Mouse (Mus musculus): ENCODE data around the gene Egln1. TPM values are rescaled to one million over a fixed set of nuclear protein-coding genes. Genes with fewer than 3 reads are reported as not detected.
A peak's percentile ranks its signal among the peaks of the same experiment; 100 is the strongest.

Gene Egln1
- polyA plus RNA-seq, 1 experiment from 2014 or later = 3.2 TPM

DNA sequence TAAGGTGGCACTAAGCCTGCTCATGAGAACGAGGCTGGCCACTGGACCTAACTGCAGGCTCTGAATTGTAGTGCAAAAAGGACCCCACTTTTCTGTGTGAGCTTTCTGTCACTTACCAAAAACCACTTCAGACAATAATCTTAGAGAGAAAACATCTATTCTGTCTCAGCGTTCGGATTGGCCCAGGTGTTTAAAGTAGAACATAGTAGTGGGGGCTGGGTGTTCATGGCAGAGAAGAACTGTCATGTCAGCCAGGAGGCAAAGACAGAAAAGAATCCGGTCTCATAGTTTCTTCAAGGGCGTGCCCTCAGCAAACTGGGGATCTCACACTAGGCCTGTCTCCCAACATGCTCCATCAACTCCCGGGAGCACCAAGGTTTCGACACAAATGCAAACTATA is 28.9 kb upstream of the Egln1 start:
- no peak for DNase-seq
- TF ChIP-seq CTCF (IDR thresholded peaks at IDR 0.05; ENCODE audit: low read depth) = no peak
- no peak for TF ChIP-seq EP300 (IDR thresholded peaks at IDR 0.05; ENCODE audit: low read depth)
- Histone ChIP-seq H3K4me3 (ENCODE audit: low read depth, low read length) (no peak overlapping the region), H3K9me3 (ENCODE audit: low read length) (0 out of 2 replicates have a peak, but pooled peaks cover 7% of the 10 kb centered on the region), H3K4me1 (ENCODE audit: insufficient read depth) (0 out of 2 replicates have a peak, but pooled peaks cover 3% of the 10 kb centered on the region), H3K27me3 (ENCODE audit: insufficient read depth, low read length) (no peaks in the 10 kb centered on the region), H3K9ac (replicated peaks) (no peak overlapping the region), H3K4me2 (ENCODE audit: low read depth, low read length) (no peak overlapping the region), H3K27ac (ENCODE audit: low read depth) (no peak overlapping the region), H3K36me3 (replicated peaks; ENCODE audit: insufficient read depth, low read length) (no peaks in the 10 kb centered on the region)
- no peak for ATAC-seq
- 75% methylated on average over 7 of the region's 7 CpGs for WGBS (ENCODE audit: insufficient replicate concordance)

DNA sequence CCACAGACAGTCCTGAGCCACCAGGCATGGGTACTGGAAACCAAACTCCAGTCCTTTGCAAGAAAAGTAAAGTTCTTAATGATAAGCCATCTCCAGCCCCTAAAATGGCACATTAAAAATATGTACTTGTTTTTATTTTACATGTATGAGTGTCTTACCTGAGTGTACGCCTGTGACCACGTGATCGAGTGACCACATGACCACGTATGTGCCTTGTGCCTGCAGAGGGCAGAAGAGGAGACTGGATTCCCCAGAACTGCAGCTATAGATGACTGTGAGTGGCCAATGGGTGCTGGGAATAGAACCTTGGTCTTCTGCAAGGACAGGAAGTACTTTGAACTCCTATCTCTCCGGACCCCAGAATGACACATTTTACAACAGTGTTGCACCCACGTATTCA is 27.1 kb upstream of the Egln1 start:
- no peak overlapping the region for H3K27ac ChIP-seq (ENCODE audit: low read depth)
- H3K27me3 ChIP-seq (ENCODE audit: insufficient read depth, low read length) = no peaks in the 10 kb centered on the region
- H3K4me1 ChIP-seq (ENCODE audit: insufficient read depth) = 0 out of 2 replicates have a peak, but pooled peaks cover 3% of the 10 kb centered on the region
- 79% methylated on average over 6 of the region's 6 CpGs for WGBS (ENCODE audit: insufficient replicate concordance)
- no peak for ATAC-seq
- no peak overlapping the region for H3K4me2 ChIP-seq (ENCODE audit: low read depth, low read length)
- no peak for TF ChIP-seq EP300 (IDR thresholded peaks at IDR 0.05; ENCODE audit: low read depth)
- TF ChIP-seq CTCF (IDR thresholded peaks at IDR 0.05; ENCODE audit: low read depth) = no peak
- H3K4me3 ChIP-seq (ENCODE audit: low read depth, low read length) = no peak overlapping the region
- DNase-seq = no peak
- H3K9ac ChIP-seq (replicated peaks) = no peak overlapping the region
- H3K9me3 ChIP-seq (ENCODE audit: low read length) = 0 out of 2 replicates have a peak, but pooled peaks cover 7% of the 10 kb centered on the region
- no peaks in the 10 kb centered on the region for H3K36me3 ChIP-seq (replicated peaks; ENCODE audit: insufficient read depth, low read length)

DNA sequence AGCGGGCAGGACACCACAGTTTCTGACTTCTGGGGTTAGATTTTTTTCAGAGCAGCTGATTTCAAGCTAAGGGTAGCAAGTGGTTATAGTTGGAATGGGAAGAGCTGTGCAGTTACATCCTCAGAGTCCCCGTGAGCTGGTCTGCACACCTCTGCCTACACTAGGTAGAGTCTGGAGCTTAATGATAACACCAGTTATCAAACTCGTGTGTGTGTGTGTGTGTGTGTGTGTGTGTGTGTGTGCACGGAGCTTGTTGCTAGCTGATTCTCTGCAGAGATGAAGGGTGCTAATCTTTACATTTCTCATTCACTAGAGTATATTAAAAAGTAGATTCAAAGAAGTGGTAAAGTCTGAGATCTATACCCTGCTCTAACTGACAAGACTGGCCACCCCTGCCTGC is 25.1 kb upstream of the Egln1 start:
- no peaks in the 10 kb centered on the region for H3K9me3 ChIP-seq (ENCODE audit: low read length)
- no peak overlapping the region for H3K4me2 ChIP-seq (ENCODE audit: low read depth, low read length)
- TF ChIP-seq CTCF (IDR thresholded peaks at IDR 0.05; ENCODE audit: low read depth) (no peak), EP300 (IDR thresholded peaks at IDR 0.05; ENCODE audit: low read depth) (no peak)
- DNase-seq (no peak), ATAC-seq (no peak)
- no peak overlapping the region for H3K4me3 ChIP-seq (ENCODE audit: low read depth, low read length)
- H3K27me3 ChIP-seq (ENCODE audit: insufficient read depth, low read length) = no peaks in the 10 kb centered on the region
- WGBS (ENCODE audit: insufficient replicate concordance) = 37% methylated on average over 4 of the region's 4 CpGs
- H3K27ac ChIP-seq (ENCODE audit: low read depth) = no peak overlapping the region
- no peak overlapping the region for H3K9ac ChIP-seq (replicated peaks)
- H3K36me3 ChIP-seq (replicated peaks; ENCODE audit: insufficient read depth, low read length) = no peaks in the 10 kb centered on the region
- peaks cover 11% of the 10 kb centered on the region; the same call in 1 of the 2 replicates for H3K4me1 ChIP-seq (ENCODE audit: insufficient read depth)

DNA sequence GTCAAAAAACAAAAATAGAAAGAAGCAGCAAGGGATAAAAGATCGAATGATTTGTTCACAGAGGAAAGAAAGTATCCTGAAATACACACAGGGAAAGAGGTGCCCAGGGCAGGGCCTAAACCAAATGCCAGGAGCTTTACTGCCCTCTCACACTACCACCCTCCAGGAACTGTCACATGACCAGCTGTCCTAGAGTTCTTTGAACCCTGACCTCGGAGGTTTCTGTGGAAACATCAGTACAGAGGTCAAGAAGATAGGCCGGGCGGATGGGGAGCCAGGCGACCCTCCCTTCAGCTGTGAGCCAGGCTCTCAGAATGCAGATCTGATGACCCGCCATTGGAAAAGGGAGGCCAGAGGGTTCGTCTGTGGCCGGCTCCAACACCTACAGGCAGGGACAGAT is 24.1 kb upstream of the Egln1 start:
- H3K4me1 ChIP-seq (ENCODE audit: insufficient read depth) = peaks cover 12% of the 10 kb centered on the region; the same call in 1 of the 2 replicates
- H3K4me2 ChIP-seq (ENCODE audit: low read depth, low read length) = no peak overlapping the region
- H3K9me3 ChIP-seq (ENCODE audit: low read length) = no peaks in the 10 kb centered on the region
- no peak for TF ChIP-seq CTCF (IDR thresholded peaks at IDR 0.05; ENCODE audit: low read depth)
- H3K4me3 ChIP-seq (ENCODE audit: low read depth, low read length) = no peak overlapping the region
- 65% methylated on average over 8 of the region's 8 CpGs for WGBS (ENCODE audit: insufficient replicate concordance)
- no peaks in the 10 kb centered on the region for H3K36me3 ChIP-seq (replicated peaks; ENCODE audit: insufficient read depth, low read length)
- ATAC-seq = peak; percentile 48; the same call in 1 of the 2 replicates
- no peaks in the 10 kb centered on the region for H3K27me3 ChIP-seq (ENCODE audit: insufficient read depth, low read length)
- no peak overlapping the region for H3K9ac ChIP-seq (replicated peaks)
- no peak for DNase-seq
- no peak overlapping the region for H3K27ac ChIP-seq (ENCODE audit: low read depth)

DNA sequence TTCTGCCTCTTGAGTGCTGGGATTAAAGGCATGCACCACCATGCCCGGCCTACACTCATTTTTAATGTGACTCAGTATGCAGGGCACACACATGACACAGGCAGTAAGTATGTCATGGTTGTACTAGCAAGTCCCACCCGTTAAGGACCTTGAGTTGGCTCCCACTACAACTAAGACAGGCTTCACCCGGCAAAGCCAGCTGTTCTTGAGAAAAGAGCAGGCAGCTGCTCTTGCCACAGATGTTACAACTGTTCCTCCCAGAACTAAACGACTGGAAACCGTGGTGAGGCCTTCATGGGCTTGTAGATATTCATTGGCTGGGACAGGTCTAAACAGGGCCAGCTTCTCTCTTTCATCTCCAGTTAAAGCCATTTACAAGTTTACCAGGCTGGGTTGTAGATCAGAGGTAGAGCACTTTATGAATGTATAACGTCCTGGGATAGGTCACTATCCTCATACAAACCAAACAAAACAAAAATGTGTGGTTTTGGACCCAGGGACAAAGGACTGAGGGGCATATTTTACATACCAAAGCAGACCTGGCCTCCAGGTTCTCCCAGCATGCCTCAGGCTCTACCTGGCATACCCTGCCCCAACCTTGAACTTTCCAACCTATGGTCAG is 21.3 kb upstream of the Egln1 start:
- Histone ChIP-seq H3K36me3 (replicated peaks; ENCODE audit: insufficient read depth, low read length) (no peaks in the 10 kb centered on the region), H3K9ac (replicated peaks) (no peak overlapping the region), H3K4me2 (ENCODE audit: low read depth, low read length) (no peak overlapping the region), H3K9me3 (ENCODE audit: low read length) (no peaks in the 10 kb centered on the region), H3K27ac (ENCODE audit: low read depth) (no peak overlapping the region), H3K4me1 (ENCODE audit: insufficient read depth) (peaks cover 12% of the 10 kb centered on the region; the same call in 1 of the 2 replicates), H3K27me3 (ENCODE audit: insufficient read depth, low read length) (no peaks in the 10 kb centered on the region), H3K4me3 (ENCODE audit: low read depth, low read length) (no peak overlapping the region)
- DNase-seq (no peak), ATAC-seq (no peak)
- WGBS (ENCODE audit: insufficient replicate concordance) = 69% methylated on average over 6 of the region's 6 CpGs
- TF ChIP-seq CTCF (IDR thresholded peaks at IDR 0.05; ENCODE audit: low read depth) (no peak), EP300 (IDR thresholded peaks at IDR 0.05; ENCODE audit: low read depth) (no peak)

DNA sequence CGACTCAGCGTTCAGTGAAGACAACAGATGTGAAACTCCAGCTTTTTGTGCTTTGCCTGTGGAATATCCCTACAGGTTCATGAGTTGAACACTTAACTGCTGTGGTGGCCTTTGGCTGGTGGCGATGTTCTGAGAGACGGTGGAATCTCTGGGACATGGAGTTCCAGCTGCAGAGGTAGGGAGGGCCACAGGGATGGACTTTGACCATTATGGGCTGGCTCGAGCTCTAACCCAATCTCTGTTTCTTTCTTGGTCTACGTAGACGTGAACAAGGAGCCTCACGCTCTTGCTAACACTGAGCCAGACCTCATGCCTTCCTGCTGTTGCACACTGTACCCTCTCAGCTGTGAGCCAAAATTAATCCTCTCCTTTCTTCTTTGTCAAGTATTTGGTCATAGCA is 15.8 kb upstream of the Egln1 start:
- 84% methylated on average over 8 of the region's 8 CpGs for WGBS (ENCODE audit: insufficient replicate concordance)
- Histone ChIP-seq H3K27me3 (ENCODE audit: insufficient read depth, low read length) (no peaks in the 10 kb centered on the region), H3K9me3 (ENCODE audit: low read length) (no peaks in the 10 kb centered on the region), H3K4me2 (ENCODE audit: low read depth, low read length) (no peak overlapping the region), H3K4me3 (ENCODE audit: low read depth, low read length) (no peak overlapping the region), H3K4me1 (ENCODE audit: insufficient read depth) (peaks cover 10% of the 10 kb centered on the region), H3K27ac (ENCODE audit: low read depth) (no peak overlapping the region), H3K36me3 (replicated peaks; ENCODE audit: insufficient read depth, low read length) (no peaks in the 10 kb centered on the region), H3K9ac (replicated peaks) (no peak overlapping the region)
- no peak for DNase-seq
- TF ChIP-seq EP300 (IDR thresholded peaks at IDR 0.05; ENCODE audit: low read depth) = no peak
- no peak for TF ChIP-seq CTCF (IDR thresholded peaks at IDR 0.05; ENCODE audit: low read depth)
- no peak for ATAC-seq

All from liver, postnatal 0 days (tissue).